Mouse (Mus musculus): ENCODE measurements at regions not wholly inside any gene's neighbourhood (a gene's known extent, or its start where the extent isn't known, plus 50 kb on each side); places are given as distances from the start of the nearest gene placed in this dataset.

DNA sequence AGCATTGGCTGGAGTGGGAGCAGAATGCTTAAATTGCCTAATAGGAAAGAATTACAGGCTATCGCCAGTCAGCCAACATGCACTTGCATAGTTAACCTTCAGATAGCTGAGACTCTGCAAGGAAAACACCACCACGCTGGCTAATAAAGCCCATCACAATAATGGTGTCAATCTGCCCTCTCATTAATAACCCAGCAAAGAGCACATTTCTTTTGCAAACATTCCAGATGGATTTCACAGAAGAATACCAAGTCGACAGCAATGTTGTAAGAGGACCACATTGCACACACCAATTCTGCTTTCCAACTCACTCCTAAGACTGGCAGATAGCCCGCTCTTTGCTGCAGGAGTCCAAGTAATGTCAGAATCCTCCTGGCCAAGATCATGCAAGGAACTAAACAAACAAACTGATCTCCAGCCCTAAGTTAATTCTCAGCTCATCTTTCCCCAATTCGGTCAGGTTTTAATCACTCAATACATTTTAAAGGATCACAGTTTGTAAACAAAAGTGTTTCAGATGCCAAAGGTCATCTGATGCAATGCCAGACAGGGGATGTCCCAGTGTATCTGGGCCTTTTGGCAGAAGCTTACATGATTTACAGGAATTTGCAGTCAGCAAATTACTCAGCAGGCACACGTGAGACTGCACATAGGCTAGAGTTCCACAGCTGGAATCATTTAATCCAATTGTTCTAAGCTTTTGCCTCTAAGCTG is 198.4 kb downstream of the Klf6 start:
- no peak for DNase-seq (ENCODE audit: low read depth, low spot score)

DNA sequence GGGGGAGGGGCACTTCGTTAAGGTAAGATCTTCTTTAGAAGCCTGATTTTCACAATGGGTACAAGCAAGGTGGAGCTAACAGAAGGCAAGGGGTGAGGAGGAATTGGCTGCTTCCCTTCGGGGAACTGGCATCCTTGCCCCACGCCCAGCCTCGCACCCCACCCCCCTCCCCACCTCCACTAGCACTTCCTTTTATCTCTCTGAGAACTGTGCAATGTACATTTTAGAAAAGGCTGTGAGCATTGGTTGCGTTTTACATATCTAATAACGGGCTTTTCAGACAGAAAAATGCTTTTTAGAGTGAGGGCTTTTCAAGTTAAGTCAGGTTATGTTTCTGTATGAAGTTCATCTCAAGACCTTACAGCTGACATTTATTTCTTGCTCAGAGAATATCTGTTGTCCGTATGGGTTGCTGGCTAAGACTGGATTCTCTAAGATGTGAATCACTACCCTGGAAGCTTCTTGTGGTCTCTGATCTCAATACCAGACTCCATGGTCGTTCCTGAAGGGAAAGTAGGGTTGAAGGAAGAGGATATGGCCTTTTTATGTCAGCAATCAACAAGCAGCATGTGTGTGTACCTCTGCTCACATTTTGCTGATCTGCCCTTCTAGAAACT is 199.1 kb downstream of the Klf6 start:
- no peak for DNase-seq (ENCODE audit: low read depth, low spot score)

DNA sequence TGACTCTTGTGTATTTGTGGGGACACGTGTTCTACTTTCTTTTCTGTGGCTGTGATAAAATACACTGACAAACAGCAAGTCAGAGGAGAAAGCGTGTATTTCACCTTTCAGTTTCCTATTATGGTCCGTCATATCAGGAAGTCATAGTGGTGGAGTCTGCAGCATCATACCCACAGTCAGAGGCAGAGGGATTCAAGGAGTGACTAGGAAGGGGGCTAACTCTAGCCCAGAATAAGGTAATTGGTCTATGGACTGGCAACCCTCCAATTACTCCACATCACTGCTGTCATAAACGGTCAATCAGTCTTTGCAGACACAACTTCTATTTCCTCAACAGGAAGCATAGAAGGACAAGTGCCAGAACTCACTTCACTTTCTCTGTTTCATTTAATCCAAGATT is 201.0 kb downstream of the Klf6 start:
- no peak for DNase-seq (ENCODE audit: low read depth, low spot score)

DNA sequence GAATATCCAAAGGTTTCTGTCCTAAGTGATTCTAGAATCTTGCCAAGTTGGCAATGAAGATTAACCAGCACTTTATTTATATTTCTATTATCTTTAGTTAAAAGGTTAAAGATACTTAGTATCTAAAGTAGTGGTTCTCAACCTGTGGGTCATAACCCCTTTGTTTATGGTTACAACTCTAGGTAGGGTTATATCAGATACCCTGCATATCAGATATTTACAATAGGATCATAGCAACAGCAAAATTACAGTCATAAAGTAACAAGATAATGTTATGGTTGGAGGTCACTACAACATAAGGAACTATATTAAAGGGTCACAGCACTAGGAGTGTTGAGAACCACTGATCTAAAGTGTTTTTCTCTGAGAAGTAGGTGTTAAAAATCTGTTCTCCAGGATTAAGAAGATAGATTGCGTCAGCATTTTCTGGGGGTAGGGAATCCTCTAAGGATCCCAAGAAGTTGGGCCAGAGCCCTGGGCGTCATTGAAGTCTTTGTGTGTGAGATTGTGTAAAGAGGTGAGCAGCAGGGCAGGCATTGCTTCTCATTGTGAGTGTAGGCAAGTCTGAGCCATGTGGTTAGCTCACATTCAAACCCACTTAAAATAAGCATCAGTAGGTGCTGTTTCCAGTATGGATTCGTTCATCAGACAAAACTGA is 201.6 kb downstream of the Klf6 start:
- no peak for DNase-seq (ENCODE audit: low read depth, low spot score)

DNA sequence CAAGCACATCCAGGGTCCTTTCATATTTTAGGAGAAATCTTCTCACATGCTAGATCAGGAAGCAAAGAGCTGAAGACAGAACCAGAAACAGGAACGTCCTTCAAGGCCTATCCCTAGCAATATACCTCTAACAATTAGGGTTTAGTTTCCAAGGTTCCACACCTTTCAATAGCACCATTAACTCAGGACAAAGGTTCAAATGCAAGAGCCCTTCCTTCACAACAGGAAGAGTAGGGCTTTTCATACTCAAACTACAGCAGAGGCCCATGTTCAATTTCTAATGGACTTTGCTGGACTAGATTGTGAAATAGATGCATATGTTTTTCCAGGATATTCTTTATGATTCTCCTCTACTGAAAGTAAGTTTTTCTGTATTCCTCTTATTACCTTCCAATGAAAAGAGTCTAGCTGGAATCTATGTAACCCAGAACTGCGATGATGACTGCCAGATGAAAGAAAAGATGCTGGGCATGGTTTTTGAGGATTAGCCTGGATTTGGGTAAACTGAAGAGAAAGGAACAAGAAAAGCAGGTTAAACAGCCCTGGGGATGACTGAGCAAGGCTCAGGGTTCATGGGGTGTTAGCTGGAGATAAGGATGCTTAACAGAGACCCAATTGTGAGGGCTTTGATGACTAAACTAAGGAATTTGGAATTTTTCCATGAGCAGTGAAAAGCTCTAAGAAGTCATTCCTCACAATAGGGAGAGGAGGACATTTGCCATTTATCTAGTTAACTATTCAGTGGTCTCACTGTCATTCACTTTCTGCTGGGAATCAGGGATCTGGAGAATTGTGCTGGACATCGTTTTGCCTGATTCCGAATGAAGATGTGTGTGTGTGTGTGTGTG is 215.9 kb downstream of the Klf6 start:
- DNase-seq (ENCODE audit: low read depth, low spot score) = no peak

DNA sequence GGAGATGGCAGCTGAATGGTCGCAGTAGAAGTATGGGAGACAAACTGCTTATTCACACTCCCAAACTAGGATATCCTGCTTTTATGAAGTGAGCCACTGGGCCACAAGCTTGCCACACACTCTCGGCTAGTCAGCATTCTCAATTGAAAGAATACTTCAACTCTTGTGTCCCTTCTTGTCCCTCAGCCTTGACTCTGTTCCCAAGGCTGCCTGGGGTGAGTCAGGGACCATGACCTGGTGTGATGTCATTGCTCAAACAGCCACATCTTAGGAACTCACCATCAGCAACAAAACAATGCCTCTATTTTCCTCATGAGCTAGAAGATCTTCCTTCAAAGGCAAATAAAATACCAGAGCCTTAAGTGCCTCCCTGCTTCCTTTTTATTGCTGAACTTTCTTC is 224.6 kb downstream of the Klf6 start:
- no peak for DNase-seq (ENCODE audit: low read depth, low spot score)

DNA sequence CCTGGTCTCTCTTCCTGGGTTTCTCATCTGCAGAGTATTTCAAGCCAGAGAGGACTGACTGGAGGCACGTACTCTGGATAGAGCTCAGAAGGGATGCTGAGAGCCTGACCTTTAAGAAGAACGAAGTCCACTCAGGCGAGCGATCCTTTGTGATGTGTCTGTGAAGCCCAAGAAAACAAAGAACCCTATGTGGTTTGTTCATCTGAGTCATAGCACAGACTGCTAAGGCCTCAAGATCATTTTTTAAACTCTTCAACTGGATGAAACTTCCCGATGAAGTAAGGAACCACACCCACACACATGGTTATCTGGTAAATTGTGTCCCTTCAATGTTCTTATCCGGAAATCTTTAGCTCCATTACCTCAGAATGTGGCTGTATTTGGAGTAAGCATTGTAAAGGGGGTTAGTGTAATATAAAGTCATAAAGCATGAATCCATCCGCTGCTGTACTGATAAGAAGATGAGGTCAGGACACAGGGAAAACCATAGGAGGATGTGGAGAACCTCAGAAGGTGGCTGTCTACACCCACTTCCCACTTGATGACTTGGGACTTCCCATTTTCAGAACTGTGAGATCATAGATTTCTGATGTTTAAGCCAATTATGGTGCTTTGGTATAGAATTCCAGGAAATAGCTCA is 247.9 kb downstream of the Klf6 start:
- no peak for DNase-seq (ENCODE audit: low read depth, low spot score)

DNA sequence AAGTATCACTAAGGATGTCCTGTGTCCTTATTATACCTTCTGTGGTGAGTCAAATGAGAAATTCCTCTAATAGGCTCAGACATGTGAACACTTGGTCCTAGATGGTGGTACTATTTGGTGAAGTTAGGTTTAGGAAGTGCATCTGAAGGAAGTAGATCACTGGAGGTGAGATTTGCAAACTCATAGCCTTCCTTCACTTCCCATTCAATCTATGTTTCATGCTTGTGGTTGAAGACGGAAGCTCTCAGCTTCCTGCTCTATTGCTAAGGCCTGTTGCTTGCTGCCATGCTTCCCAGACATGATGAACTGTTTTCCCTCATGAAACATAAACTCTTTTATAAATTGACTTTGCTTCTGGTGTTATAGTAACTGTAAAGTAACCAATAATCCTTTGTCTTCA is 258.4 kb downstream of the Klf6 start:
- DNase-seq (ENCODE audit: low read depth, low spot score) = no peak

DNA sequence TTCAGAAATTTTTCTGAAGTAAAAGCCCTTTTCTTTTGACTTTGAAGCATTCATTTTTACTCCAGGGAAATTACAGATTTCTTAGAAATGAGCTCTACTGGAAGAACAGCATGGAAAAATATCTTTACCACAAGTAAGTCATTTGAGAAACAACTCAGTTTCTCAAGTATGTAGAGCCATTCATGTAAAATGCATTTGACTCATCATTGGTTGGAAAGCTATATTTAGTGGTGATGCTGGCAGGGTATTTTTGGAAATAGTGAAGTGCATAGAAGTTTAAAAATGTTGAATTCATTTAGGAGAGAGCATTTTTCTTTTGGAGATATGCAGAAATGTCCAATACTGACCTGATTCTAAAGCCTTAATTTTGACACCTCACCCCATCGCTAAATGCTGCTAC is 266.0 kb downstream of the Klf6 start:
- DNase-seq (ENCODE audit: low read depth, low spot score) = no peak

DNA sequence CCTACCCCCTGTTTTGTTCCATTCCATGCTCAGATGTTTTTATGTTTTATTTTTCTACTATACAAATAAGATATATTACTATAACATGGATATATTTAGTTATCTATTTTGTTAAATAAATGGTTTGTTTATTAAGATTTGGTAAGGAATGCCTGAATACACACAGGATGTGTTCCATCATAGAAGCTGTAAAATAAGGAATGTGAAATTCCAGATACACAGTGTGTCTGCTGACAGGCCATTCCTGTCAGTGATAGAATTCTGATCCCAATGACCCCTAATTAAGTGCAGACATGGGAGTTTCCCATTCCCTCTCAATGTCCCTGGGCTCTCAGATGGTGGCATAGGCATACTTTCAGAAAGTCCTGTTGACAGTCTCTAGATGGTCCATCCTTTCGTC is 267.6 kb downstream of the Klf6 start:
- DNase-seq (ENCODE audit: low read depth, low spot score) = no peak

DNA sequence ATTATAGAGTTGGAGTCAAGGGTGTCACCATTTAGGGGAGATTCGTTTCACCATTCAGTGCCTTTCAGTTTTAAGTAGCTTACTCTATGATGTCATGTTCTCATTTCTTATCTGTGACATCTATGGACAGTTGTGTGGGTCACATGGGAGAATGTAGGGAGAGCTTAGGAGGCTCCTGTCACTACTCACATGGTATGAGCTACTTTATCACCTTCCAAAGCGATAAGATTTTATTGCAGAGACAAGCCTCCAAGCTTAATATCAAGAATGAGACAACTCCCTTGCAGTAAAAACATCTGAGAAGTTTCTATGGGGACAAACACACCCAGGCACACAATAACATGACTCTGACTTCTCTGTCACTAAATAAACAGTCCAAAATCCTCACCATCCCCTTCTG is 270.1 kb downstream of the Klf6 start:
- DNase-seq (ENCODE audit: low read depth, low spot score) = no peak

DNA sequence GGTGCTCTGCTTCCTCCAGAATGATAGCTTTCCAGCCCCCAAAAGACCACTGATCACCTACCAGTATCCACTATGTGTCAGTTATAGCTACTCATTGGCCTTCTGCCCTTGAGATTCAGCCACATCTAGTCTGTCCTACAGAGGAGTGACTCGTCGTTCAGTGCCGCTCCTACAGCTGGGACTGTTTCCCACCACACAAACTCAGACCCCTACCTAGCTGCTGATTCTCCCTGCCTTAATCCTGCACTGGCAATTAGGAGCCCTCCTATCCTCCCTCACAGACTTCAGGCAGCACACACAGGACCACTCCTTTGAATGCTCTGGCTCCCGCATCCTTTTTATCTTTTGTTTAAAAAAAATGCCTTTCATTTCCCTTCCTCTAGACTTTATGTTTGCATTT is 275.9 kb downstream of the Klf6 start:
- DNase-seq (ENCODE audit: low read depth, low spot score) = no peak

DNA sequence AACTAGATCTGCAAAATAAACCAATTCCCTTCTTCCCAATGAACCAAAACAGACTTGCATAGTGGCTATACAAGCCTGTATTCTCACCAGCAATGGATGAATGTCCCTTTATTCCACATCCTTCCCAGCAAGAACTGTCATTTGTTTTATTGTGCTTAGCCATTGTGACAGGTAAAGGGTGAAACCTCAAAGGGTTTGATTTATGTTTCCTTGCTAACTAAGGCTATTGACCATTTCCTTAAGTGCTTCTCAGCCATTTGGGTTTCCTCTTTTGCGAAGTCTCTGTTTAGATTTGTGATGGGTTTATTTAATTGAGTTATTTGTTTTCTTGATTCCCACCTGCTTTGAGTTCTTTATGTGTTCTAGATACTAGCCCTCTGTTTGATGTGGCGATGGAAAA is 281.5 kb downstream of the Klf6 start:
- DNase-seq (ENCODE audit: low read depth, low spot score) = no peak

DNA sequence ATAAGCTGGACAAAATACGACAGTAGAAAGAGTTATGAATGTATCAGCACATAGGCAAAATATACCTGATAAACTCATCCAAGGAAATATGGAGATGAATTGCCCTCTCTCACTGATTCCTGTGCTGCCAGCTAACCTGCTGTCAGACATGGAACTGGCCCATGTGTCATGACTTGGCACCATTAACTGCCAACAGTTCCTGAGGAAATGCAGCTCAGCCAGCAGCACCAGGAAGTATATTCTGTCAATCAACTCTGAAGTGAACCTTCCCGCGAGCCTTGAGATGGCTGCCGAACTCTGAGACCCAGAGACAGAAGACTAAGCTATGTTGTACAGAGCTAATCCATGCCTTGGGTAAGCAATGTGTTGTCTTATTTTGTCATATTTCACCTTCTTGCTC is 292.4 kb downstream of the Klf6 start:
- no peak for DNase-seq (ENCODE audit: low read depth, low spot score)

DNA sequence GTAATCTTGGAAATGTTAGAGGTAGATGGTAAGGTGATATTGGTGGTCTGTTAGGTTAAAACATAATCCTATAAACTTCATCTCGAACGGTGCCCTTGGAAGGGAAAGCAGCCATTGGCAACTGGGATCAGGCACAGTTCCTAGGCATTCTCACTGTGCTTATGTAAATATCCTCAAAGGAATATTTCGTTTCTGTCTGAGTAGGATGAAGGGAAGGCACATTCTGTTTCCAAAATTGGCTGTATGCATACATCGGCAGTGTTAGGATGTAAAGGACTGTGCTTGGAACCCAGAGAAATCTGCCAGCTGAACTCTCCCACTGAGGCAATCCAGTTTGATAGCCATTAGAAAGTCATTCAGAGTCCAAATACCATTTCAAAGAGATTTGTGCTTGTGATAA is 294.9 kb downstream of the Klf6 start:
- DNase-seq (ENCODE audit: low read depth, low spot score) = no peak

DNA sequence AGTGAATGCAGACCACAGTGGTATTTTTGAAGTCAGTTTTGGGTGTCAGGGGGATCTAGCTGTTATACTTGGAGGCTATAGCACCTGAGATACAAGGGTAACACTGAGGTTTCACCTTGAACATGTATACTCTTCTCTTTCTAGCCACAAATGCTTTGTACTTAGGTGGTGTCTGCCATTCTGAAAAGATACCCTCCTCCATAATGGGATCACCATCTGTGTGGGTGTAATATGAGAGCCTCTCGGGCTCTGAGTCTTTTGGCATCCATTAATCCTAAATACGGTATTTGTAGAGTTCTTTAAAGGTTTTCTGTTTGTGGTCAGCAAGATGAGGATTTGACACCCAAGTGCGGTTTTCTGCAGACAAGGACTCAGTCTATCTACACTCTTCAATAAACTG is 295.7 kb downstream of the Klf6 start:
- no peak for DNase-seq (ENCODE audit: low read depth, low spot score)

DNA sequence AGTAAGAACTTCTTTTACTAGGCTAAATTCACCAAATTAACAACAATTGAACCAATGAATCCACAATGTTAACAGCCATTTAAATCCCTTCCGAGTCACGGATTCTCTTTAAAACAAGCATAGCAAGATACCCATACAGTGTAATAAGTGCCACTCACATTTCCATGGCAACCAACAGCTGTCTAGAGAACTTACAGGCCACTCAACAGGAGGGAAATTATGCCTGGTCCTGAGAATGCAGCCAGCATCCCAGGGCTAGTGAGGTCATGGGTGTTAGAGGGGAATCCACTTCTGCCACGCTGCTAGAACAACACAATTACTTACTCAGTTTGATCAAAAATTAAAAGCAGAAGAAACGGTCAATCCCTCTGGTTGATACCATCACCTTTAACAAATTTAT is 296.7 kb downstream of the Klf6 start:
- no peak for DNase-seq (ENCODE audit: low read depth, low spot score)

DNA sequence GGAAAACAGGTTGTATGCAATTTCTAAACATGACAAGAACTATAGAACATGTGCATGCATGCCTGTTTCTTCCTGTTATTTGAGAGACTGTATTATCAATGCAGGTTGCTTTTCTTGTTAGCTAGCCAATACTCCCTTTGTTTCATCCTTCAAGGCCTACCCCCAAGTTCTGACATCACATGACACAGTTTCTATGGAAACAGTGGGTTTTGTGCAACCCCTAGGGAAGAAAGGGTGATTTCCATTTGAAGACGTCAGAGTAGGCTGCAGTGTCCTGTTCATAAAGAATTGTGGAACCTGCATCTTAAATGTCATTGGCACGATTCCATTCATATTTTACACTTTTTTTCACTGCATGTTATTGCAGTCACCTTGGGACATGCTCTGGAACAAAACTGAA is 298.1 kb downstream of the Klf6 start:
- no peak for DNase-seq (ENCODE audit: low read depth, low spot score)

DNA sequence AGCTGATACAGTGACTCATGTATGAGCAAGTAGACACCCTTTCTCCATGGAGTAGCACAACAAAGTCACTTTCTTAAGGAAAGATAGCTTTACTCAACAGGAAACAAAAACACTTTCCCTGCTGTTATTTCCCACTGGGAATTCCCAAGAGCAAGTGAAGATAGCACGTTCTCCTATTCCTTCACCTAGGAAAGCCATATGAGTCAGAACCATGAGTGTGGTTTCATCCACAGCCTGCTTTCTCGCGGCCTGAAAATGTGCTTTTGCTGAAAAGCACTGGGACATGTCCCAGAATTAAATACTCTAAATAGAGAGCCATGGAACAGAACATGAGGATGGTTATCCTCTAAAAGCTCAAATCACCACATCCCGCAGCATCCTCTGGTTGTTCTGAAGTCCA is 304.6 kb downstream of the Klf6 start:
- no peak for DNase-seq (ENCODE audit: low read depth, low spot score)

DNA sequence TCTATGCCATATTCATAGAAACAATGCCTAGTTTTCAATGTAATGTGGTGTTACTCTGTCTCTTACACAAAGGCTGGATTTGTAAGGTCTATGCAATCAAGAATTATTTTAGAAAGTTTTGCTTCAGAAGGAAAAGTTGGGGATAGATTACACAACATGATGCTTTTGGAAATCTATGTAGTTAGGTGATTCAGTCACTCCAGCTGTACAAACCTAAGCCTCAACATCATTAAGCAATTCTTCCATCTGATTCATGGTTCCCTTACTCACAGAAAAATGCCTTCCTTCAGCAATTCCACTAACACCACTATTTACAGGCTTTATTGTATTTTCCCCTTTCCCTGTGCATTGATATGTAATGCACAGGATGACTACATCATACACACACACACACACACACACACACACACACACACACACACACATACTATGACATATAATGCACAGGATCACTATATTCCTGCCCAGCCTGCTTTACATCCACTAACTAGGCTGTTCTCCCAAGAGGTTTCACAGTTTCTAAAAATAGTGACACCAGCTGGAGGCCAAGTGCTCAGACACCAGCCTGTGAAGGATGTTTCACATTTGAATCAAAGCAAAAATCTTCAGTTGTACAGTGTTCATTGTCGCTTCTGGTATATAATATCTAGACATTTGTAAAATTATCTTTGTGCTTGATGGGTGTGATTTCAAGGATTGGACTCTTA is 305.9 kb downstream of the Klf6 start:
- DNase-seq (ENCODE audit: low read depth, low spot score) = no peak

DNA sequence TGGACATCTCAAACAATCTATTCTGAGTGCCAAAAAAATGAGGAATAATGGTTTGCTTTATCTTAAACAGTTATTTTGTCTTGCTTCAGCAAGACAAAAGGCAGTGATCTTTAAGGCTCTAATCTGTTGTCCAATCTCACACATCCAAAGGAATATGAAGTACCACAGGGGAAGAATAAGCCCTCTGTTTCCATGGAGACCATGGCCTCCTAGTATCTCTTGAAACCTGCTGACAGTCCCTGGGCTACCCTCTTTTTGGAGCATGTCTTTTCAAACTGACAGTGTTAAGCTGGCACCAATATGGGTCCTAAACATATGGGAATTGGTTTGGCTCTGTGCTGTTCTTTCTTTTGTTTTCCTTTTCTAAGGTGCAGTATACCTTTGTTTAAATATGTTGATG is 311.8 kb downstream of the Klf6 start:
- no peak for DNase-seq (ENCODE audit: low read depth, low spot score)

All from c-Kit-negative CD71-positive TER-119-positive erythroid progenitor cells, embryonic 14.5 days (primary cell).